Mouse (Mus musculus): Measurements from ENCODE around the gene Shmt2. TPM values are rescaled to one million over a fixed set of nuclear protein-coding genes. Genes with fewer than 3 reads are reported as not detected.

The Shmt2 gene
- polyA plus RNA-seq, 1 experiment from 2014 or later = 111 TPM

- Histone ChIP-seq H3K9ac (no peak overlapping the region), H3K4me3 (no peak overlapping the region), H3K27me3 (no peaks in the 10 kb centered on the region), H3K36me3 (peaks cover 76% of the 10 kb centered on the region), H3K27ac (no peak overlapping the region), H3K9me3 (no peaks in the 10 kb centered on the region), H3K4me1 (no peaks in the 10 kb centered on the region), H3K4me2 (no peak overlapping the region)
- WGBS = 87% methylated on average over 7 of the region's 7 CpGs
- no peak for ATAC-seq (ENCODE audit: borderline replicate concordance, extremely low read depth, low FRiP score, low TSS enrichment)
Measured at GRCm38 (mm10) chr10:127546505-127546904, 24.3 kb upstream of the Shmt2 start.

GRCm38 (mm10) chr10:127544375-127544774 is 22.1 kb upstream of the Shmt2 start:
- no peak for ATAC-seq (ENCODE audit: borderline replicate concordance, extremely low read depth, low FRiP score, low TSS enrichment)
- Histone ChIP-seq H3K27ac (no peak overlapping the region), H3K36me3 (peaks cover 70% of the 10 kb centered on the region), H3K9me3 (no peaks in the 10 kb centered on the region), H3K9ac (no peak overlapping the region), H3K4me1 (no peaks in the 10 kb centered on the region), H3K4me2 (no peak overlapping the region), H3K27me3 (no peaks in the 10 kb centered on the region), H3K4me3 (no peak overlapping the region)
- WGBS = 83% methylated on average over 20 of the region's 20 CpGs

GRCm38 (mm10) chr10:127543916-127544315 is 21.7 kb upstream of the Shmt2 start:
- ATAC-seq (ENCODE audit: borderline replicate concordance, extremely low read depth, low FRiP score, low TSS enrichment) = no peak
- H3K36me3 ChIP-seq = peaks cover 71% of the 10 kb centered on the region
- H3K4me2 ChIP-seq = no peak overlapping the region
- 75% methylated on average over 3 of the region's 3 CpGs for WGBS
- H3K9me3 ChIP-seq = no peaks in the 10 kb centered on the region
- no peaks in the 10 kb centered on the region for H3K4me1 ChIP-seq
- no peaks in the 10 kb centered on the region for H3K27me3 ChIP-seq
- no peak overlapping the region for H3K9ac ChIP-seq
- no peak overlapping the region for H3K4me3 ChIP-seq
- H3K27ac ChIP-seq = no peak overlapping the region

- peaks cover 68% of the 10 kb centered on the region for H3K36me3 ChIP-seq
- no peak overlapping the region for H3K9ac ChIP-seq
- no peak overlapping the region for H3K4me3 ChIP-seq
- no peaks in the 10 kb centered on the region for H3K9me3 ChIP-seq
- ATAC-seq (ENCODE audit: borderline replicate concordance, extremely low read depth, low FRiP score, low TSS enrichment) = no peak
- no peak overlapping the region for H3K4me2 ChIP-seq
- H3K4me1 ChIP-seq = no peaks in the 10 kb centered on the region
- no peaks in the 10 kb centered on the region for H3K27me3 ChIP-seq
- H3K27ac ChIP-seq = no peak overlapping the region
- 63% methylated on average over 6 of the region's 6 CpGs for WGBS
Measured at GRCm38 (mm10) chr10:127542720-127543119, 20.5 kb upstream of the Shmt2 start.

GRCm38 (mm10) chr10:127542084-127542483 is 19.8 kb upstream of the Shmt2 start:
- no peak overlapping the region for H3K4me3 ChIP-seq
- 85% methylated on average over 13 of the region's 13 CpGs for WGBS
- 0 out of 2 replicates have a peak, but pooled peaks cover under 1% of the 10 kb centered on the region for H3K4me1 ChIP-seq
- H3K9me3 ChIP-seq = no peaks in the 10 kb centered on the region
- H3K4me2 ChIP-seq = no peak overlapping the region
- H3K27me3 ChIP-seq = peaks cover 1% of the 10 kb centered on the region; the same call in 1 of the 2 replicates
- H3K36me3 ChIP-seq = peaks cover 62% of the 10 kb centered on the region
- no peak overlapping the region for H3K27ac ChIP-seq
- no peak overlapping the region for H3K9ac ChIP-seq
- no peak for ATAC-seq (ENCODE audit: borderline replicate concordance, extremely low read depth, low FRiP score, low TSS enrichment)

- 91% methylated on average over 8 of the region's 8 CpGs for WGBS
- Histone ChIP-seq H3K36me3 (peaks cover 56% of the 10 kb centered on the region), H3K27me3 (peaks cover 7% of the 10 kb centered on the region), H3K9me3 (no peaks in the 10 kb centered on the region), H3K27ac (no peak overlapping the region), H3K4me2 (no peak overlapping the region), H3K9ac (no peak overlapping the region), H3K4me3 (no peak overlapping the region), H3K4me1 (0 out of 2 replicates have a peak, but pooled peaks cover 3% of the 10 kb centered on the region)
- no peak for ATAC-seq (ENCODE audit: borderline replicate concordance, extremely low read depth, low FRiP score, low TSS enrichment)
Measured at GRCm38 (mm10) chr10:127541510-127541909, 19.3 kb upstream of the Shmt2 start.

GRCm38 (mm10) chr10:127537854-127538583 is 15.8 kb upstream of the Shmt2 start:
- Histone ChIP-seq H3K9me3 (no peaks in the 10 kb centered on the region), H3K27ac (no peak overlapping the region), H3K9ac (no peak overlapping the region), H3K4me2 (no peak overlapping the region), H3K27me3 (peaks cover 42% of the 10 kb centered on the region), H3K36me3 (peaks cover 31% of the 10 kb centered on the region), H3K4me1 (peaks cover 22% of the 10 kb centered on the region), H3K4me3 (no peak overlapping the region)
- 23% methylated on average over 7 of the region's 7 CpGs for WGBS
- ATAC-seq (ENCODE audit: borderline replicate concordance, extremely low read depth, low FRiP score, low TSS enrichment) = no peak

- H3K27me3 ChIP-seq = peaks cover 55% of the 10 kb centered on the region
- WGBS = 13% methylated on average over 8 of the region's 8 CpGs
- no peak overlapping the region for H3K9ac ChIP-seq
- H3K27ac ChIP-seq = no peak overlapping the region
- H3K4me3 ChIP-seq = no peak overlapping the region
- no peak overlapping the region for H3K4me2 ChIP-seq
- peaks cover 22% of the 10 kb centered on the region for H3K36me3 ChIP-seq
- no peaks in the 10 kb centered on the region for H3K9me3 ChIP-seq
- peaks cover 22% of the 10 kb centered on the region for H3K4me1 ChIP-seq
- no peak for ATAC-seq (ENCODE audit: borderline replicate concordance, extremely low read depth, low FRiP score, low TSS enrichment)
Measured at GRCm38 (mm10) chr10:127536586-127537314, 14.5 kb upstream of the Shmt2 start.

- no peak for ATAC-seq (ENCODE audit: borderline replicate concordance, extremely low read depth, low FRiP score, low TSS enrichment)
- H3K4me3 ChIP-seq = peak overlapping the region; percentile 38
- H3K4me2 ChIP-seq = peak overlapping the region; percentile 84
- peaks cover 73% of the 10 kb centered on the region for H3K27me3 ChIP-seq
- H3K9ac ChIP-seq = no peak overlapping the region
- H3K27ac ChIP-seq = no peak overlapping the region
- peaks cover 26% of the 10 kb centered on the region for H3K4me1 ChIP-seq
- no peaks in the 10 kb centered on the region for H3K9me3 ChIP-seq
- 1% methylated on average over 30 of the region's 30 CpGs for WGBS
- peaks cover 14% of the 10 kb centered on the region for H3K36me3 ChIP-seq
Measured at GRCm38 (mm10) chr10:127534929-127535384, 12.7 kb upstream of the Shmt2 start.

- peak within 1 kb of the TSS; percentile 21 for H3K9ac ChIP-seq
- peak within 1 kb of the TSS; percentile 38 for H3K4me3 ChIP-seq
- ATAC-seq (ENCODE audit: borderline replicate concordance, extremely low read depth, low FRiP score, low TSS enrichment) = peak; percentile 24; the same call in 1 of the 2 replicates
- H3K27me3 ChIP-seq = peaks cover 79% of the 10 kb centered on the region
- H3K9me3 ChIP-seq = no peaks in the 10 kb centered on the region
- H3K36me3 ChIP-seq = peaks cover 9% of the 10 kb centered on the region
- H3K4me2 ChIP-seq = peak within 1 kb of the TSS; percentile 84
- no peak within 1 kb of the TSS for H3K27ac ChIP-seq
- H3K4me1 ChIP-seq = peaks cover 26% of the 10 kb centered on the region
- WGBS = 0% methylated on average over 61 of the region's 78 CpGs
Measured at GRCm38 (mm10) chr10:127534036-127534928, 12.0 kb upstream of the Shmt2 start, which contains the start of gene Nxph4. Gene Nxph4 (minus strand): TSS chr10:127534559.

- Histone ChIP-seq H3K4me1 (peaks cover 31% of the 10 kb centered on the region), H3K27ac (no peak overlapping the region), H3K4me3 (no peak overlapping the region), H3K9ac (no peak overlapping the region), H3K36me3 (no peaks in the 10 kb centered on the region), H3K4me2 (no peak overlapping the region), H3K27me3 (peaks cover 100% of the 10 kb centered on the region), H3K9me3 (no peaks in the 10 kb centered on the region)
- ATAC-seq (ENCODE audit: borderline replicate concordance, extremely low read depth, low FRiP score, low TSS enrichment) = no peak
- WGBS = 0% methylated on average over 4 of the region's 4 CpGs
Measured at GRCm38 (mm10) chr10:127531548-127531947, 9.3 kb upstream of the Shmt2 start.
